8 mouse cellular contexts compared by ENCODE assay signal in the genomic region with DNA sequence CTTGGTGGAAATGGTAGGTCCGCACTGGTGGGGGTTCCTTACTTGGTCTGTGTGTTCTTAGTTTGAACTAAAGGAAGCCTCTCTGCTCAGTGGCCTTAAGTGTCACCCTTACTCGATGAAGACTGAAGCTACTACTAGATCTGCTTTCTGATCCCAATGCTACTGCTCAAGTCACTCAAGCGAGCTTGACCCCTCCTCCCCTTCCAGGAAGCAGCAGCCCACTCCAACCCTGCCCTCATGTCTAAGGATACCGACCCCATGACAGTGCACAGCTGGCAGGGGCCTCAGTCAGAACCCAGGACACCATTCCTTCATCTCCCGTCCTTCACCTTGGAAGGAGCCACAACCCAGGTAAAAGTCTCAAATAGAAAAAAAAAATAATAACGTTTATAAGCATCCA. TPM values are rescaled to one million over a fixed set of nuclear protein-coding genes. Genes with fewer than 3 reads are reported as not detected.
DNase-seq lines count a peak whose midpoint lies in the region; ATAC-seq lines count a peak whose summit lies in the region.

A gene (plus strand): TSS at position 240 of the 400 bp plus-strand sequence.

- peaks cover 32% of the 10 kb centered on the region for H3K27me3 ChIP-seq in heart, embryonic 11.5 days (ENCODE audit: control insufficient read depth, insufficient read depth, low read length)
- peaks cover 30% of the 10 kb centered on the region for H3K27me3 ChIP-seq in neural tube, embryonic 13.5 days

- peak within 1 kb of the TSS; percentile 43; the same call in 1 of the 2 replicates for H3K9ac ChIP-seq in heart, embryonic 11.5 days (ENCODE audit: low read depth, low read length)
- H3K9ac ChIP-seq in neural tube, embryonic 13.5 days = peak within 1 kb of the TSS; percentile 90; the same call in 1 of the 2 replicates

- H3K4me1 ChIP-seq in heart, embryonic 11.5 days (ENCODE audit: control insufficient read depth, insufficient read depth, low read length) = peaks cover 5% of the 10 kb centered on the region; the same call in 1 of the 2 replicates
- H3K4me1 ChIP-seq in neural tube, embryonic 13.5 days (replicated peaks) = peaks cover 35% of the 10 kb centered on the region

- intact Hi-C loops in heart, postnatal 14 days (cut with DNase I) = no loop called here
- intact Hi-C loops in heart, postnatal 10 days (cut with DNase I) = no loop called here

- H3K27ac ChIP-seq in heart, embryonic 11.5 days (ENCODE audit: low read depth, low read length) = peak within 1 kb of the TSS; percentile 22; the same call in 1 of the 2 replicates
- no peak within 1 kb of the TSS for H3K27ac ChIP-seq in neural tube, embryonic 13.5 days (replicated peaks)

- H3K36me3 ChIP-seq in heart, embryonic 11.5 days (ENCODE audit: control insufficient read depth, insufficient read depth, low read length) = no peaks in the 10 kb centered on the region
- no peaks in the 10 kb centered on the region for H3K36me3 ChIP-seq in neural tube, embryonic 13.5 days

- ATAC-seq in heart, embryonic 11.5 days (replicated peaks; ENCODE audit: insufficient number of reproducible peaks, low FRiP score, low TSS enrichment) = no peak
- ATAC-seq in neural tube, embryonic 13.5 days (ENCODE audit: low read depth) = no peak

- 58% methylated on average over 6 of the region's 6 CpGs for WGBS in heart, embryonic 11.5 days (ENCODE audit: insufficient replicate concordance)
- WGBS in neural tube, embryonic 13.5 days = 80% methylated on average over 6 of the region's 6 CpGs

- peak within 1 kb of the TSS; percentile 75 for H3K4me3 ChIP-seq in heart, embryonic 11.5 days (ENCODE audit: low read depth, low read length)
- H3K4me3 ChIP-seq in neural tube, embryonic 13.5 days = peak within 1 kb of the TSS; percentile 91

- no peaks in the 10 kb centered on the region for H3K9me3 ChIP-seq in heart, embryonic 11.5 days (replicated peaks; ENCODE audit: control insufficient read depth, low read length)
- H3K9me3 ChIP-seq in neural tube, embryonic 13.5 days = no peaks in the 10 kb centered on the region

- H3K4me2 ChIP-seq in heart, embryonic 11.5 days = peak within 1 kb of the TSS; percentile 99
- H3K4me2 ChIP-seq in neural tube, embryonic 13.5 days = peak within 1 kb of the TSS; percentile 93

- DNase-seq in heart, postnatal 14 days = no peak
- no peak for DNase-seq in adrenal gland, postnatal 36 days
- DNase-seq in heart, postnatal 10 days = no peak
- DNase-seq in left cerebral cortex, adult 8-10 months (ENCODE audit: low spot score in 2 of 2) = peak in 1 of 2 experiments; percentile 7
- DNase-seq in spleen, adult 18-20 months = no peak
- DNase-seq in right cerebral cortex, adult 18-20 months = no peak

RNA-seq across cellular contexts. Expression of the gene that starts here (rescaled TPM):
- polyA plus RNA-seq in heart, embryonic 11.5 days (2014; fragmentation: Nextera tagmentation; extraction: Ambion mirVana) = 2.6 and 3.1 TPM in 2 replicates
- 1 to 10 TPM; 8.6 to 9.9 TPM for total RNA-seq in heart, postnatal 14 days (2021)
- total RNA-seq in adrenal gland, postnatal 36 days (2021) = 10 to 100 TPM; 41.5 to 48.8 TPM
- total RNA-seq in heart, postnatal 10 days (2021) = 10 to 100 TPM; 11.3 to 11.9 TPM
- 100 to 1,000 TPM; 252 to 327 (median 295) TPM for total RNA-seq in left cerebral cortex, adult 8-10 months (2022)
- polyA plus RNA-seq in neural tube, embryonic 13.5 days (2015; fragmentation: Nextera tagmentation; extraction: Ambion mirVana) = 23.7 and 26.9 TPM in 2 replicates

Comparison
In these comparisons a context has a peak if more than half of its experiments do, and no peak if none do; other contexts are left out.
1. RNA of the gene that starts here (total RNA-seq): 252 to 327 TPM in left cerebral cortex, adult 8-10 months; 41.5 to 48.8 TPM in adrenal gland, postnatal 36 days, 11.3 to 11.9 TPM in heart, postnatal 10 days and 8.6 to 9.9 TPM in heart, postnatal 14 days; every median in the first group is over 4 times any median in the second.